Mouse (Mus musculus) layer of hippocampus, adult 8-10 months (tissue): ENCODE measurements at regions not wholly inside any gene's neighbourhood (a gene's known extent, or its start where the extent isn't known, plus 50 kb on each side); places are given as distances from the start of the nearest gene placed in this dataset.

Experiments used
- DNase-seq, 2 experiments: peaks; one replicate each; pipeline ENCODE4 v3.0.0; 2022; ENCODE audit warnings: low spot score in 2 of 2

DNA sequence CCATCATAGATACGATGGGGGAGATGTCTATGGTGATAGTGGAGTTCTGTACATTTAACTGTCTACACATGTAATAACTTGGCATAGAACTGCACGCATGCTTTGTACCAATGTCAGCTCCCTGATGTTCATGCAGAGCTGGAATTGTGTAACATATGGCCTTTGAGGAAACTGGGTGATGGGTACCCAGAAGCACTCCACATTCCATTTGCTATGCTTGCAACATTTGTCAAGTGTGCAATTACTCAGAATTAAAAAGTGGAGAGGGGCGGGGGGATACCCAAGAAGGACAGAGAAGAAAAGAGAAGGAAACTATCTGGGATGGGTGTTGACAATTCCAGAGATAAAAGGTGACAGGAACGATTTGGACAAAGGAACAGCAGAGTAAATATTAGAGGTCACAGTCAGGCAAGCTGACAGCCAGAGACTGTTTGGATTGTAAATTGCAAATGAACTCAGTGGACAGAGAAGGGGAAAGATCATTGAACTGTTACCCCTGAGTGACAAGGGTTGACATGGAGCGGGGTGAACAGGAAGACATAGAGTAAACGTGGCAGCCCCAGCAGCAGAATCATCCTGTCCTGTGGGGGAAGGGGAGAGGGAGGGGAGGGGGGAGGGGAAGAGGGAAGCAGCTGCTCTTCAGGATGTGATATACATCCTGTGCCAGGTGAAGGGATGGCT lies 390.1 kb upstream of the Jarid2 start:
- no peak for DNase-seq

GRCm38 (mm10) chr13:44345094-44345493 lies 384.2 kb upstream of the Jarid2 start:
- DNase-seq = no peak

DNA sequence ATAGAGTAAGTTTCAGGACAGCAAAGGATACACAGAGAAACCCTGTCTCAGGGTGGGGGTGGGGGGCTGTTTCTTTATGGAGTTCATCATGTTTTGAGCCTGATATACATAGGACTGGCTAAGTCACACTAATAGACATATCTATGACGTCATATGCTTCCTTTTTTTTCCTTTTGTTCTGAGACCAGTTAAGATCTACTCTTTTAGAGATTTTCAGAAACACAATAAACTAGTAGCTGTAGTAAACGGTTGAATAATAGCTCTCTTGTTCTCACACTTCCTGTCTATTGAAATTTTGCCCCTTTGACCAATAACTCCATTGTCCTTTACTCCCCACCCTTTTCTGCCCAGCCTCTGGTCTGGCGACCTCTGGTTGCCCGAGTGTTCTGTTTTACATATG lies 382.6 kb upstream of the Jarid2 start:
- no peak for DNase-seq

DNA sequence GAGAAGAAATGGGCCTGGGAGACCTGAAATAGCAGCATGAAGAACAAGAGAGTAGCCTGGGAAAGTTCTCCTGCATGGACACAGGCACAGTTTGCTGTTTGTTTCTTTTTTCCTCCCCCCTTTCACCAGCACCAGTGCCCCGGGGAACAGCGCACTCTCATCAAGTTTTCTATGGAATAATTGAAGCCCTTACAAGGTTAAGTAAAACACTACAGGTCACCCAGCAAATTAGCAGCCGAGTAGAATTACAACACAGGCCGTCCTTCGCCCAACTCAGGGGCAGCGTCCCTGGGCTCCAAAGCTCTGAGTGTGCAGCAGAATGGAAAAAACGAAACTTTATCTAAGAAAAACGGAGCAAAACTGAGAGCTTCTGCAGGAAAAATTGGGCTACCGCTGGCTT lies 381.6 kb upstream of the Jarid2 start:
- DNase-seq = no peak

DNA sequence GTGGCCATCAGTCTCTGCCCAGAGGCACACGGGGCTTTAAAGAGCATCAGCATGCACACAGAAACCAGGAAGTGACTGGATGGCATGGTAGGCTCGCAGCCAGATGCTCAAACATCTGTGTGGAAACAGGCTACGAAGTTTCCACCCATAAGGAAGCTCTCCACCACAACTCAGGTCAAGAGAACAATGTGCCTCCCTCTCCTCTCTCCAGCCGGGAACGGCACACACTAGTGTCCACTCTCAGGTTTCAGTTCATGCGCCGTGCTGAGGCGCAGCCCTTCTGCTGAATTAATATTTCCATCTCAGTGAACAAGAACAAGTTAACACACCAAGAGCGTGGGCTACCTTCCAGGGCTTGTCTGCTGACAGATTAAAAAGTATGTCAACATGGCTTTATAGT lies 375.4 kb upstream of the Jarid2 start:
- DNase-seq = no peak

- DNase-seq = no peak
Measured at GRCm38 (mm10) chr13:44355771-44356221, 373.5 kb upstream of the Jarid2 start.

GRCm38 (mm10) chr13:44356981-44357380 lies 372.3 kb upstream of the Jarid2 start:
- DNase-seq = no peak

- no peak for DNase-seq
Measured at GRCm38 (mm10) chr13:44359344-44359743, 369.9 kb upstream of the Jarid2 start.

DNA sequence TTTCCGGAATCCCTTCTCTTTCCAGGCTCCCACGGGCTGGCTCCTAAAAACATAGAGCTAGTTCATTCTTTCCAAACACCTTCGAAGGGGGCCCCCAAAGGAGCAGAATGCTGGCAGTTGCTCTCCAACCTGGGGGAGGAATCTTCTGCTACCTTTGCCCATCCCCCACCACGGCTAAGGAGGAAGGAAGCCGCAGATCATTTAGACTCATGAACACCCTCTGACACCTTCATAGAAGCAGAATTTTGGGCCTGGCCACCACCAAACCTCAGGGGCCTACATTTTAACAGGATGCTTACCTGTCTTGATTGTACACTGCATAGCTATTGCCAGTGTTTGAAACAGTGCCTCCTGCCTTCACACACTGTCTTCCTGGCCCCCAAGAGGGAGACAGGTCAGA lies 369.3 kb upstream of the Jarid2 start:
- no peak for DNase-seq

DNA sequence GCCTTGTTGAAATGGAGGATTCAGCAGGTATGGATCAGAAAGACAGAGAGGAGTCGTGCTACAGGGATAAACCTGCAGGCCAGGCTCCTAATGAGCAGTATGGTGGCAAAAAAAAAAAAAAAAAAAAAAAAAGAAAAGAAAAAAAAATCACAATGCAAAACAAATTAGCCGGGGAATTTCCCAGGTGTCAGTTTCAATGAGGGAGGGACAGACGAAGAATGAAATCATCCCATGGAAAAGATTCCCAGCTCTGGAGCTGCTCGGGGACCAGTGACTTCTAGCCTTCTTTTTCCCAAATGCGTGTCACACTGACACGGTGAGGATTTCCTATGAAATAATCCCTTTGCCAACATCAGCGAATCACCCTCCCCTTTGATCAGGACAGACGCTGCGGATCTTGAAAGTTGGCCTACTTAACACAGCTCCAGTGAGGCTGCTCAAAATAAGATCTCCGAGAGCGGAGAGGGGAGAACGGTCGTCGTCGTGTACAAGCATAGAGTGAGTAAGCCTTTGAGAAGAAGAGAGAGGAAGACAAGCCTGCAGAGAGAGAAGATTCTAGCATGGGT lies 368.5 kb upstream of the Jarid2 start:
- no peak for DNase-seq

DNA sequence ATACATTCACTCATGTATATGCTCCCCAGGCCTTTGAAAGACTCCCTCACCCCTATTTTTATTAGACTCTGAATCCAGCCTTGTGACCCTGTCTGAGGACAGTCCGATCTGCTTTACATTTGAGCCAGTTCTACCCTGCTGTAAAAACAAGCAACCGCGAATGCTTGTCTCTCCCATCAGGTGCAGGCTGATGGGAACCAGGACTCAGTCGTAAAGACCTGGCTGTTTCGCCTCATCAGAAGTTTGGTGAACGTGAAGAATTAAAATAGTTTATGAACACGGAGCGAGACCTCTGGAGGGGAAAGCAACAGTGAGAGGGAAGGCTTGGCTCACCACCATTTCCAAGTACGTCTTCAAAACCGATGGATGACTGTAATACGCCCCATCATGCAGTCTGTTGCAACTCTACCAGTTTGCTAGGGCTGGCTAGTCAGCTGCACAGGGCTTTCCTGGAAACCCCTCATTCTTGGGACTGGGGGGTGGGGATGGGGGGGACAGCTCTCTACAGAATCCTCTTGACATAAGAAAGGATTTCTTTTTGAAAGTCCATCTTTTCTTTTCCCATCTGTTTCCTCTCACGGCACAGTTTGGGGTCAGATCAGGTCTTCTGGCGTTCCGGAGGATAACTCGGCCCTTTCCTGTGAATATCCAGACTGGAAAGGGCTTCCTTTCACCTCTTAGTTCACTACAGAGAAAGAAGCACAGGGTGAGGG lies 366.8 kb upstream of the Jarid2 start:
- no peak for DNase-seq

DNA sequence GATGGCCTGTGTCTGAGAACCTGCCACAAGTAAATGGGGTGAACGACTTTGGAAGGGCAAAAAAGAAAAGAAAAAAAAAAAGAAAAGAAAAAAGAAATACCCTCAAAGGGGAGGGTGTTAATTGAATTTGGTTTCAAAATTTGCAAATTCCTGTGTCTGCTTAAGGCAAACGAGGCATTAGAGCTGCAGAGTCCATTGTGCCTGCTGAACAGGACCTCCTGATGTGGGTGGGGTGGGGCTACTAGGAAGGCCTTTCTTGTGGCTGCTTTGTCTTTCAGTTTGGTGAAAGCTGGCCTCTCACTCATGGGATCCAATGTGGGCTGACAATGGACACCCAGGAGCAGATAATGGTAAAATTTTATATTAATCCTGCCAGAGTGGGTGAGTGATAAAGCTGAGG lies 366.3 kb upstream of the Jarid2 start:
- DNase-seq = no peak

DNA sequence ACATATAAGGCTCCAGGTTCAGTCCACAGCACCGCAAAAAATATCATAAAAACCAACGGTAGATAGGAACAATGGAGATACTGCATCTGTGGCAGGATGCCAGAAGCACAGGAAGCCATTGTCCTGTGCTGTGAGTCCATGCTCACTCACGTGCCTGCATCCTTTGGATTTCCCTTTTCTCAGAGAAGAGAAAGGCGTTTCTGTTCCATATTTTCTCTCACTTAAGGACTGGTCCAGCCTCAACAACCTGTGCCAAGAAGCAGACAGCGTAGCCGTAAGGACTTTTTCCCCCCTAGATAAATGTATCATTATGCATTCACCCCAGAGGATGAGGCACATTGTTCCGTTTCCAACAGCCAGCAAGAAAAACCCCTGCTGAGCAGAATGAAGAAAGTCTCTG lies 360.0 kb upstream of the Jarid2 start:
- no peak for DNase-seq

DNA sequence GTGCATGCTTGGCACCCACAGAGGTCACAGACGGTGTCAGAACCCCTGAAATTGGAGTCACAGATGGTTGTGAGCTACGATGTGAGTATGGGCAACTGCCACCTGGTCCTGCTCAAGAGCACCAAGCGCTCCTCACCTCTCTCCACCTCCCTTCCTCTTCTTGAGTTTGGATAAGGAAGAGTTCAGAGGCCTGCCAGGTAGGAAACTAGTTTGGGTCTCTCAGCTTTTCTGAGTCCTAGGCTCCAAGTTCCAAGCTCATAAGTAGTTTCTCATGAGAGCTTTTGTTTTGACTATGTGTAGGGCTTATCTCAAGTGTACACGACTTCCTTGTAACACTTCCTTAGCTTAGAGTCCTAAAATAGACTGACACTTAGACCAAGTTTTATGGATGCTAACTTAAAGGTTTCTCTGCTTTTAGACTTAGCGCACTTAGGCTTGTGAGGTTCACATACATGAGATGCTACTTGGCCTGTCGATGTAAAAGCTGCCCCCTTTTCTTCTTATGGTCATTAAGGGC lies 356.9 kb upstream of the Jarid2 start:
- DNase-seq = no peak

- DNase-seq = no peak
Measured at GRCm38 (mm10) chr13:44375476-44376159, 353.7 kb upstream of the Jarid2 start.

GRCm38 (mm10) chr13:44376160-44376488 lies 353.1 kb upstream of the Jarid2 start:
- no peak for DNase-seq

- no peak for DNase-seq
Measured at GRCm38 (mm10) chr13:44381721-44382450, 347.4 kb upstream of the Jarid2 start.

DNA sequence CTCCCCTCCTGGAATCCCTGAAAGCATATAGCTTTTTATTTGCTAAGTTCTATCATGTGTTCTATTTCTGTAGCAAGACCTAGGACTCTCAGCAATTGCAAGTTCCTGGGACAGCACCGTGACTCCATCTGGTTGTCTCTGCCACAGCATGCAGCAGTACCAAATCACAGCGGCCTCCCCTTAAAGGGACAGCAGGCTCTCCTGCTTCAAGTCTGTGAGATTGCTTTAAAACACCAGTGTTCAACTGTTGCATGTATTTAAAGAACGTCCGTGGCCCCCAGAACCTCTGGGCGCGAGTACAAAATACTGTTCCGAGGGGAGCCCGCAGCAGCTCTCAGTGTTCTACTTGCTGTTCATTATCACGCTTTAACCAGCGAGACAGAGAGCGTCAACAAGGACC lies 346.0 kb upstream of the Jarid2 start:
- peak in 1 of 2 experiments; percentile 20 for DNase-seq

DNA sequence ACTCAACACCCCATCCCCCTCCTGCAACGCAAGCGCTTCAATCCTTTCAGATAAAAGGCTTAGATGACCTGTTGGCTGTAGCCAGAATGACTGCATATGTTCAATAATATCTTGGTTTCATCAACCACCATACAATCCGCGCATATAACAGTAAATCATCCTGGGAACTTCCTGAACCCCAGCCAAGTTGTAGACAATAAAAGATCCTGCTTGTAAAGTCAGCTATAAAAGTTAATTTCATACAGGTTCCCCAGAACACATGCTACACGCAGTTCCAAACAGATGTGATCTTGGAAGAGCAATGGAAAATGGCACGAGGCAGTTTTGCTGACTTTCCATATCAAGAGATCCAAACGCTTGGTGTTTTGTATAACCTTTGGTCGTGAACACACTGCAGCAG lies 342.5 kb upstream of the Jarid2 start:
- no peak for DNase-seq

DNA sequence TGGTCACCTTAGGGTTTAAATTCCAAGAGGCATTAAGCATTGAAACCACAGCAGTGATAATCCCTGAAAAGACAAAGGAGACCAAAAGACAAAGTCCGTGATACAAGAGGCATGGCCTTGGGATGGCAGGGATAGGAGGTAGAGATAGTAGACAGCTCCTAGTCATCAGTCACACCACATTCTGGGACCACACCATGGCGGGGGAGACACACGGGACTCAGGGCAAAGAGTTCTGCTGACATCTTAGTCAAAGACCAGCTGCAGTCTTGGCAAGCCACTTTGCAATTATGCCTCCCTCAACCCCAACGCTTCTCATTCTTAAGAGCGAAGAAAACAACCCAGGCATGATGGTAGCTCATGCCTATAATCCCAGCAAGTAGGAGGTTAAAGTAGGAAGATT lies 339.6 kb upstream of the Jarid2 start:
- DNase-seq = no peak

DNA sequence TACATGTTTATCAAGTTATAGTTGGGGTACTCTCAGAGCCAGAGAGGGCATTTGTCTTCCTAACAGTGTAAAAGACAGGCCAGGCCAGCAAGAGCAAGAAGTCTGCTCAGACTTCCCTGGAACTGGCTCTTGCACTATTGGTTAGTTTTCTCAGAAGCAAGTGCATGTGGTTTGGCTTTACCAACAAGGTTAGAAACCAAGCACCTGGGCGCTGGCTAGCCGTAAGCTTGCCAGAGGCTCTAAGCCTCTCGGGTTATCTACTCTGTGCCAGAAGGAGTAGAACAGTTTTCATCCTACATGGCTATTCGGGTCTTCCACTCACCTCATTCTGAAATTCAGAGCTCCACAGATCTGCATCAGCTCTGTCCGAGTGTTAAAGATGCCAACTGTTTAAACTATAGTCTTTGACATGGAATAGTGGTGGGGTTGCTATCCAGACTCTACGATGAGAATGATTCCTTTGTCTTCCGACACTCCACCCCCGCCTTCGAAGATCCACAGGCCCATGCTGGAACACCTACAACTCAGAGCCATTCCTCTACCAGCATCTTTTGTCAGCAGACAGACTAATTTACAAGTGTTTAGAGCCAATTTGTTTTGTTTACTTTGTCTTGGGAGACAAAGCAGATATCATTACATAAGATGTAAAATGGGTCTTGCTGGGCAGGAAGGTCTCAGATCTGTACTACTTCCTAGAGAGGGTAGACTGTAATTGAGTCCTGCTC lies 338.4 kb upstream of the Jarid2 start:
- DNase-seq = no peak
